Mouse (Mus musculus): ENCODE results near the gene Zfp710.
"Not testable (repeated sequence)": the region's sequence is repeated elsewhere in the genome, so short reads cannot be mapped to it uniquely, and the experiment has no call there.

The Zfp710 gene

GRCm38 (mm10) chr7:80114451-80115223 lies 90.0 kb downstream of the Zfp710 start:
- DNase-seq (ENCODE audit: low read depth), result peak; percentile 48

DNA sequence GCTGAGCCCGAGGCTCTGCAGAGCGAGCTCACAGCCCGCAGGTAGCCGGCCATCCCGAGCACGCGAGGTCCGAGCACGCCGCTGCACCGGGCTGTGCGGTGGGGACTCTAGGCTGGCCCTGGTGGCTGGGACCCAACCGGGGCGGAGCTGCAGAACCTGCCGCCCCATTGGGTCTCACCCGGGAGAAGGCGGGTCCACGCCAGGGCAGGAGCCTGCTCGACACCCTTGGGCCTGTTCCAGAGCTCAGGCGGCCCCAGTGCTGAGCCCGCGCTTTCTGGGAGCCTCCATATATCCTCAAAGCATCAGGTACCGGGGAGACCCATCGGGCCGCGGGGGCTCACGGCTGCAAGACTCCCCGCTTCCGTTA lies 90.6 kb downstream of the Zfp710 start, which contains the start of gene Idh2:
Gene Idh2 (minus strand): TSS at position 169 of the 367 bp plus-strand sequence.
- peak; percentile 42 for DNase-seq (ENCODE audit: low read depth)

DNA sequence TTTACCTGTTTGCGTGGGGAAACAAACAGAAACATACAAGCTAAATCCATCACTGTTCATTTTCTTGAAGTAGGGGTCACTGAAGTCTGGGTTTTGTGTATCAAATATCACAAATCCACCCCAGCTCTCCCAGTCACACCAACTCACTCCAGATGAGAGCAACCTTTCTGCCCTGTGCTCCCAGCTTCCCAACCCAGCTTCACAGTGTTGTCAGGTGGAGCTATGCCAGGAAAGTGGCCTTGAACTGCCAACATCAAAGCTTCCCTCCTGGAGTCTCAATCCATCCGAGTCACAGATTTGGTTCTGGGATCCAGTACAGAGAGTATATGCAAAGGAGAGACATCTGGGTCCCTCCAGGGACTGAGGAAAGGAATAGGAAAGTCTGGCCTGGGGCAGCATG lies 91.5 kb downstream of the Zfp710 start:
- DNase-seq (ENCODE audit: low read depth), result no peak

DNA sequence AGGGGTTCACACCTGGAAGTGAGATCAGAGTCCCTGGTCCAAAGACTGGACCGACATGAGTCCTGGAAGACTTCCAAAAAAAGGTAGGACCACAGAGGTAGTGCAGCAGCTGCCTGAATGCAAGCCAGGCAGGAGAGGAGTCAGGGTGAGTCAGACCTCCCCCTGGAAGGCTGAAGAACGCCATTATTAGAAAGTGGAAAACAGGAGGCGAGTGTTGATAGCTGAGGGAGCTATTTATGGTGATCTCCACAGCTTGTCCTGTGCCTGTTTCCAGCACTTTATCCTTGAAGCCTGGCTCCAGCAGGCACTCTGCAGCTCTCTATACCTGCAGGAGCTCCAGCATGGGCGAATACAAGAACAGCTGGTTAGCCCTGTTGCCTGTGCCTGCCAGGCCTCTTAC lies 94.6 kb downstream of the Zfp710 start:
- DNase-seq (ENCODE audit: low read depth), result no peak

GRCm38 (mm10) chr7:80121083-80121482 lies 96.5 kb downstream of the Zfp710 start:
- DNase-seq (ENCODE audit: low read depth), result no peak

GRCm38 (mm10) chr7:80123115-80123514 lies 98.5 kb downstream of the Zfp710 start:
- no peak for DNase-seq (ENCODE audit: low read depth)

DNA sequence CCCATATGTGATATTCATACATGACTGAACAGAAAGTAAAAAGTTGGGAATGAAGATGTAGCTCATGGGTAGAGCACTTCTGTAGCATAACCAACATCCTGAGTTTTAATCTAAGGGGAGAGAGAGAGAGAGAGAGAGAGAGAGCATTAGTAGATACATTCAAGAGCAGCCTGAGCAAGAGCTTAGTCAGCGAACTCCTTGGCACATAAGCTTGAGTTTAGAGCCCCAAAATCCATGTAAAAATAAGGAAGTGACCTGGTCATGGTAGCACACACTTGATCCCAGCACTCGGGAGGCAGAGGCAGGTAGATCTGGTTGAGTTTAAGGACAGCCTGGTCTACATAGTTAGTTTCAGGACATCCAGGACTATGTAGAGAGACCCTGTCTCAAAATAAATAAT lies 99.1 kb downstream of the Zfp710 start:
- DNase-seq (ENCODE audit: low read depth), result no peak

DNA sequence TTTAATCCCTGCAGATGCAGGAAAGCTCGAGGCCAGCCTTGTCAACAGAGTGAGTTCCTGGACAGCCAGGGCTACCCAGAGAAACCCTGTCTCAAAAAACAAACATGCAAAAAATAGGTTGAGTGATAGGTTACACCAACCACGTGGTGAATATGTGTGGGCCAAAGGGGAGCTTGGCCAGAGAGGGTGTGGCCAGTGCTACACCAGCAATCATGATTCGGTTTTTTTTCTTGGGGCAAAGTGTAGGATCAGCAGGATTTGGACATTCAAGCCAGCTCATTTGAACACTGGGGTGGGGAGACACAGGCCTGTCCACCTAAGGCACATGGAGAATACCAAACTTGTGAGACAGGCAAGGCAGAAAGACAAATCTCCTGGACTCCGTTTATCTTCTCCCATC lies 104.7 kb downstream of the Zfp710 start:
- no peak for DNase-seq (ENCODE audit: low read depth)

DNA sequence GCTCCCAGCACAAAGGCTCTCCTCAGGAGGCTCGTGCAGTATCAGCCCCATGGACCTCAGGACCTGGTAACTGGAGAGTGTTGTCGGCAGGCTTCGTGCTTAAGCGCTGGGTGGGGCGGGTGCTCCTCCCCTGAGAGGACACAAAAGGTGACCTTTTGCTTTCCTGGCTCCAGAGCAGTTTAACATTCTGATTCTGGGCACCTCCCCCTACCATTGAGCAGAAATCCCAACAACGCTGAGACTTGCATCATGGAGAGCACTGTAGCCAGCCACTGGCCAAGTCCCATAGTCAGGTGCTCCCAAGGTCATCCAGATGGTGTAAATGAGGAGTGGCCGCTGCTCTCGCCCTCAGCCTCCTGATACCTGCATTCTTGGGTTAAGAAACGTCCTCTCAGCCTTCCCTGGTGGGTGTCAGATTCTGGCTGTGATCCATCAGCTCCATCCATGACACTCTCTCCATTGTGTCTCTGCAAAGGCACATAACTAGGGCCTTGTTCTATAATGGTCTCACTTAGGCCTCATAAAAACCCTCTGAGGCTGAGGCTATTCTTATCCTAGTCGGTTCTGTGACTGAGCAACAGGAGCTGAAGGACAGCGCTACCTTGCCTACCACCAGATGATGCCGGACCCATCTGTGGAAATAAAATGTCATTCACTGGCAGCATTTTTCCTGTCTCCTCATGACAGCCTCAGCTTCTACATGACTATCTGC lies 105.9 kb downstream of the Zfp710 start:
- no peak for DNase-seq (ENCODE audit: low read depth)

DNA sequence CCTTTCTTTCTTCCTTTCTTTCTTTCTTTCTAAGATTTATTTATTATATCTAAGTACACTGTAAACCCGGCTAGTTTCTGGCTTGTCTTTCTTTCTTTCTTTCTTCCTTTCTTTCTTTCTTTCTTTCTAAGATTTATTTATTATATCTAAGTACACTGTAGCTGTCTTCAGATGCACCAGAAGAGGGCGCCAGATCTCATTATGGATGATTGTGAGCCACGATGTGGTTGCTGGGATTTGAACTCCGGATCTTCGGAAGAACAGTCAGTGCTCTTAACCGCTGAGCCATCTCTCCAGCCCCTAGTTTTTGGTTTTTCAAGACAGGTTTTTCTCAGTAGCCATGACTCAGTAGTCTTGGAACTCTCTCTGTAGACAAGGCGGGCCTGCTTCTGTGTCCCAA lies 106.7 kb downstream of the Zfp710 start:
- not testable (repeated sequence) for DNase-seq (ENCODE audit: low read depth)

- no peak for DNase-seq (ENCODE audit: low read depth)
These were observed 107.9 kb downstream of the Zfp710 start for GRCm38 (mm10) chr7:80132541-80132940.

GRCm38 (mm10) chr7:80134454-80135172 lies 110.0 kb downstream of the Zfp710 start:
- DNase-seq (ENCODE audit: low read depth), result peak; percentile 61

DNA sequence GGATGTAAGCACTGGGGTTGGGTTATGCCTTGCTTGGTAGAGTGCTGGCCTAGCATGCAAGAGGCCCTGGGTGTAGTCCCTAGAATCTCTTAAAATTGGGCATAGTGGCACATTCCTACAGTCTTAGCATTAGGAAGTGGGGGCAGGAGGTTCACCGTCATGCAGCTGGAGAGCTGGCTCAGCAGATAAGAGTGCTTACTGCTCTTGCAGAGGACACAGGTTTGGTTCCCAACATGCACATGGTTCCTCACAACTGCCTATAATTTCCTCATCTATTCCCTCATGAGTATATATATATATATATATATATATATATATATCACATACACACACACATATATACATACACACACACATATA lies 110.5 kb downstream of the Zfp710 start:
- DNase-seq (ENCODE audit: low read depth), result no peak

- no peak for DNase-seq (ENCODE audit: low read depth)
These were observed 113.8 kb downstream of the Zfp710 start for GRCm38 (mm10) chr7:80138375-80138774.

GRCm38 (mm10) chr7:80140815-80141214 lies 116.2 kb downstream of the Zfp710 start:
- no peak for DNase-seq (ENCODE audit: low read depth)

Measured in fibroblast of lung, adult 2 months (primary cell).